Mouse (Mus musculus) splenic B cell, adult 2 months (primary cell): ENCODE results near the gene Arid4a.
A peak's percentile ranks its signal among the peaks of the same experiment; 100 is the strongest.
"Not testable (repeated sequence)": the region's sequence is repeated elsewhere in the genome, so short reads cannot be mapped to it uniquely, and the experiment has no call there.

Experiments
- DNase-seq: peaks from one replicate; pipeline ENCODE4 v3.0.0-alpha.2; 2011; ENCODE audit warnings: low read depth, low spot score
- H3K27me3 ChIP-seq: 2 replicates; pipeline ENCODE4 v1.6.1; 2012; ENCODE audit warnings: mild to moderate bottlenecking, low read length, moderate library complexity, mixed read lengths; ENCODE audit not compliant: control insufficient read depth, poor library complexity, insufficient read depth, severe bottlenecking
- H3K36me3 ChIP-seq: 2 replicates; pipeline ENCODE4 v1.6.1; 2012; ENCODE audit warnings: mild to moderate bottlenecking, low read length, moderate library complexity, mixed read lengths; ENCODE audit not compliant: control insufficient read depth, poor library complexity, insufficient read depth, severe bottlenecking

The Arid4a gene

GRCm38 (mm10) chr12:71053486-71053885, 37.7 kb downstream of the Arid4a start:
- Histone ChIP-seq H3K36me3 (peaks cover 3% of the 10 kb centered on the region; the same call in 1 of the 2 replicates), H3K27me3 (peaks cover 2% of the 10 kb centered on the region; the same call in 1 of the 2 replicates)

GRCm38 (mm10) chr12:71055537-71055936, 39.7 kb downstream of the Arid4a start:
- Histone ChIP-seq H3K36me3 (peaks cover 6% of the 10 kb centered on the region), H3K27me3 (peaks cover 2% of the 10 kb centered on the region; the same call in 1 of the 2 replicates)
- DNase-seq: no peak

More at GRCm38 (mm10) chr12:71053486-71053885, 37.7 kb downstream of the Arid4a start:
- no peak for DNase-seq

GRCm38 (mm10) chr12:71059741-71060140, 44.0 kb downstream of the Arid4a start:
- H3K27me3 ChIP-seq: no peaks in the 10 kb centered on the region
- no peak for DNase-seq
- peaks cover 20% of the 10 kb centered on the region for H3K36me3 ChIP-seq

- no peak for DNase-seq
- no peaks in the 10 kb centered on the region for H3K27me3 ChIP-seq
- peaks cover 33% of the 10 kb centered on the region for H3K36me3 ChIP-seq
Observed at GRCm38 (mm10) chr12:71069846-71070245, 54.1 kb downstream of the Arid4a start.

- H3K36me3 ChIP-seq: peaks cover 38% of the 10 kb centered on the region
- no peak for DNase-seq
- no peaks in the 10 kb centered on the region for H3K27me3 ChIP-seq
Observed at GRCm38 (mm10) chr12:71072048-71072447, 56.3 kb downstream of the Arid4a start.

- H3K27me3 ChIP-seq: no peaks in the 10 kb centered on the region
- peak; percentile 48 for DNase-seq
- peaks cover 32% of the 10 kb centered on the region for H3K36me3 ChIP-seq
Observed at GRCm38 (mm10) chr12:71073113-71073730, 57.4 kb downstream of the Arid4a start.

- DNase-seq: no peak
- H3K36me3 ChIP-seq: peaks cover 4% of the 10 kb centered on the region; the same call in 1 of the 2 replicates
- no peaks in the 10 kb centered on the region for H3K27me3 ChIP-seq
Observed at GRCm38 (mm10) chr12:71086331-71086730, 70.5 kb downstream of the Arid4a start.

- H3K36me3 ChIP-seq, H3K27me3 ChIP-seq, DNase-seq: not testable (repeated sequence)
Observed at GRCm38 (mm10) chr12:71104275-71104674, 88.5 kb downstream of the Arid4a start.

GRCm38 (mm10) chr12:71107216-71107771, 91.5 kb downstream of the Arid4a start:
- DNase-seq: no peak
- Histone ChIP-seq H3K36me3 (no peaks in the 10 kb centered on the region), H3K27me3 (no peaks in the 10 kb centered on the region)

GRCm38 (mm10) chr12:71111331-71111730, 95.5 kb downstream of the Arid4a start, which contains the start of gene Tomm20l:
TSS of gene Tomm20l (plus strand) at chr12:71111428.
- Histone ChIP-seq H3K27me3 (no peaks in the 10 kb centered on the region), H3K36me3 (no peaks in the 10 kb centered on the region)
- peak; percentile 25 for DNase-seq

GRCm38 (mm10) chr12:71113074-71113473, 97.3 kb downstream of the Arid4a start:
- Histone ChIP-seq H3K36me3 (no peaks in the 10 kb centered on the region), H3K27me3 (no peaks in the 10 kb centered on the region)
- no peak for DNase-seq

GRCm38 (mm10) chr12:71113675-71114288, 98.0 kb downstream of the Arid4a start:
- peak; percentile 94 for DNase-seq
- Histone ChIP-seq H3K36me3 (no peaks in the 10 kb centered on the region), H3K27me3 (no peaks in the 10 kb centered on the region)

GRCm38 (mm10) chr12:71116411-71116810, 100.6 kb downstream of the Arid4a start:
- no peak for DNase-seq
- H3K36me3 ChIP-seq: no peaks in the 10 kb centered on the region; the same call in 1 of the 2 replicates
- no peaks in the 10 kb centered on the region for H3K27me3 ChIP-seq

- DNase-seq: no peak
- Histone ChIP-seq H3K36me3 (peaks cover 4% of the 10 kb centered on the region), H3K27me3 (no peaks in the 10 kb centered on the region)
Observed at GRCm38 (mm10) chr12:71122731-71123130, 106.9 kb downstream of the Arid4a start.

- Histone ChIP-seq H3K27me3 (no peaks in the 10 kb centered on the region), H3K36me3 (peaks cover 4% of the 10 kb centered on the region)
- DNase-seq: no peak
Observed at GRCm38 (mm10) chr12:71123286-71123685, 107.5 kb downstream of the Arid4a start.
